Mouse (Mus musculus) cerebellum, adult 2 months (tissue): Measurements from ENCODE around the gene Pcnx4. TPM values are rescaled to one million over a fixed set of nuclear protein-coding genes. Genes with fewer than 3 reads are reported as not detected.
"Not testable (repeated sequence)": the region's sequence is repeated elsewhere in the genome, so short reads cannot be mapped to it uniquely, and the experiment has no call there.

Source experiments
- DNase-seq, 2 experiments: peaks; one replicate each; pipeline ENCODE4 v3.0.0; 2021
- H3K27ac ChIP-seq: fragments of 200-500 bp; 2 replicates; pipeline ENCODE4 v1.5.1; 2012; ENCODE audit warnings: low read length, control low read depth, inconsistent platforms; ENCODE audit not compliant: insufficient read depth
- H3K27me3 ChIP-seq: fragments of 200-500 bp; 2 replicates; pipeline ENCODE4 v1.6.1; 2012; ENCODE audit warnings: inconsistent platforms, mild to moderate bottlenecking, low read length, moderate library complexity; ENCODE audit not compliant: control insufficient read depth, insufficient read depth
- H3K4me1 ChIP-seq: fragments of 200-500 bp; 2 replicates; pipeline ENCODE4 v1.6.1; 2011; ENCODE audit warnings: low read length; ENCODE audit not compliant: control insufficient read depth, insufficient read depth
- H3K4me3 ChIP-seq: fragments of 200-500 bp; replicated peaks from 2 replicates; pipeline ENCODE3; 2011; ENCODE audit warnings: mild to moderate bottlenecking, low read depth, low read length, control low read depth; ENCODE audit not compliant: insufficient read depth
- CTCF ChIP-seq: fragments of 200-500 bp; IDR thresholded peaks from 2 replicates; pipeline ENCODE4 v1.5.1; 2011; ENCODE audit warnings: low read depth, mild to moderate bottlenecking, control low read depth, low read length, moderate library complexity, borderline replicate concordance; ENCODE audit not compliant: insufficient read depth
- POLR2A ChIP-seq: fragments of 200-500 bp; IDR thresholded peaks from 2 replicates; pipeline ENCODE4 v1.6.1; 2011; ENCODE audit warnings: low read length, control low read depth, borderline replicate concordance; ENCODE audit not compliant: insufficient read depth
- WGBS: fragments of 180-500 bp; shearing (Covaris S2); methylation state at CpG from one replicate; pipeline ENCODE4 v1.1.7; 2018; 5-methylcytosine and 5-hydroxymethylcytosine counted together
- polyA plus RNA-seq: library from polyadenylated mRNA; depleted of rRNA; stranded (reverse); fragments of >200 nt; gene quantifications from 2 replicates; pipeline ENCODE4 v1.2.3, GENCODE M21; 2012

The Pcnx4 gene
- polyA plus RNA-seq, 1 experiment, result 19.4 TPM

GRCm38 (mm10) chr12:72538571-72538970 lies 2.4 kb downstream of the Pcnx4 start:
- no peak overlapping the region for H3K4me3 ChIP-seq
- H3K27ac ChIP-seq, result no peak overlapping the region
- no peak for DNase-seq
- TF ChIP-seq POLR2A (no peak), CTCF (no peak)
- peaks cover 3% of the 10 kb centered on the region for H3K4me1 ChIP-seq
- 83% methylated on average over 10 of the region's 10 CpGs for WGBS
- H3K27me3 ChIP-seq, result no peaks in the 10 kb centered on the region

- 73% methylated on average over 4 of the region's 4 CpGs for WGBS
- Histone ChIP-seq H3K4me1 (no peaks in the 10 kb centered on the region; the same call in 1 of the 2 replicates), H3K4me3 (no peak overlapping the region), H3K27me3 (no peaks in the 10 kb centered on the region), H3K27ac (no peak overlapping the region)
- no peak for TF ChIP-seq CTCF
- DNase-seq, result no peak
Measured at GRCm38 (mm10) chr12:72554347-72554746, 18.2 kb downstream of the Pcnx4 start.

- WGBS, result 92% methylated on average over 4 of the region's 4 CpGs
- Histone ChIP-seq H3K27ac (no peak overlapping the region), H3K4me3 (no peak overlapping the region), H3K27me3 (no peaks in the 10 kb centered on the region), H3K4me1 (no peaks in the 10 kb centered on the region)
- DNase-seq, result no peak
- TF ChIP-seq CTCF (no peak), POLR2A (no peak)
Measured at GRCm38 (mm10) chr12:72564281-72564795, 28.2 kb downstream of the Pcnx4 start.

- 90% methylated on average over 3 of the region's 3 CpGs for WGBS
- H3K4me3 ChIP-seq, result no peak overlapping the region
- TF ChIP-seq CTCF (no peak), POLR2A (no peak)
- no peaks in the 10 kb centered on the region for H3K4me1 ChIP-seq
- DNase-seq, result no peak
- H3K27me3 ChIP-seq, result no peaks in the 10 kb centered on the region
- no peak overlapping the region for H3K27ac ChIP-seq
Measured at GRCm38 (mm10) chr12:72582021-72582420, 45.8 kb downstream of the Pcnx4 start.

GRCm38 (mm10) chr12:72583099-72583498 lies 46.9 kb downstream of the Pcnx4 start:
- H3K27ac ChIP-seq, result no peak overlapping the region
- H3K27me3 ChIP-seq, result no peaks in the 10 kb centered on the region
- H3K4me3 ChIP-seq, result no peak overlapping the region
- no peak for DNase-seq
- no peaks in the 10 kb centered on the region for H3K4me1 ChIP-seq
- WGBS, result 96% methylated on average over 2 of the region's 2 CpGs
- TF ChIP-seq CTCF, result no peak
- TF ChIP-seq POLR2A, result no peak

- no peaks in the 10 kb centered on the region for H3K4me1 ChIP-seq
- H3K27me3 ChIP-seq, result no peaks in the 10 kb centered on the region
- no peak for DNase-seq
- H3K4me3 ChIP-seq, result no peak overlapping the region
- H3K27ac ChIP-seq, result no peak overlapping the region
- 95% methylated on average over 1 of the region's 1 CpGs for WGBS
- TF ChIP-seq CTCF (no peak), POLR2A (no peak)
Measured at GRCm38 (mm10) chr12:72585339-72585738, 49.2 kb downstream of the Pcnx4 start.

GRCm38 (mm10) chr12:72592991-72593390 lies 56.8 kb downstream of the Pcnx4 start:
- Histone ChIP-seq H3K4me1 (no peaks in the 10 kb centered on the region), H3K27ac (no peak overlapping the region), H3K27me3 (no peaks in the 10 kb centered on the region), H3K4me3 (no peak overlapping the region)
- TF ChIP-seq POLR2A (no peak), CTCF (no peak)
- no peak for DNase-seq

- no peak for DNase-seq
- H3K27me3 ChIP-seq, result no peaks in the 10 kb centered on the region
- no peak overlapping the region for H3K27ac ChIP-seq
- no peak overlapping the region for H3K4me3 ChIP-seq
- WGBS, result 67% methylated on average over 2 of the region's 2 CpGs
- TF ChIP-seq POLR2A, result no peak
- TF ChIP-seq CTCF, result no peak
- H3K4me1 ChIP-seq, result no peaks in the 10 kb centered on the region
Measured at GRCm38 (mm10) chr12:72594001-72594400, 57.8 kb downstream of the Pcnx4 start.

- H3K27ac ChIP-seq, H3K27me3 ChIP-seq, H3K4me1 ChIP-seq, DNase-seq, H3K4me3 ChIP-seq: not testable (repeated sequence)
- 96% methylated on average over 2 of the region's 2 CpGs for WGBS
Measured at GRCm38 (mm10) chr12:72598731-72599130, 62.5 kb downstream of the Pcnx4 start.
